Mouse (Mus musculus): Measurements from ENCODE around the gene Gm20489.

The Gm20489 gene

GRCm38 (mm10) chrX:101263892-101264291, 4.9 kb downstream of the Gm20489 start, which contains the start of gene Gm614:
Gene Gm614 (minus strand): TSS chrX:101263992.
- no peak for DNase-seq (ENCODE audit: low read depth in 2 of 2, low spot score in 2 of 2)

DNA sequence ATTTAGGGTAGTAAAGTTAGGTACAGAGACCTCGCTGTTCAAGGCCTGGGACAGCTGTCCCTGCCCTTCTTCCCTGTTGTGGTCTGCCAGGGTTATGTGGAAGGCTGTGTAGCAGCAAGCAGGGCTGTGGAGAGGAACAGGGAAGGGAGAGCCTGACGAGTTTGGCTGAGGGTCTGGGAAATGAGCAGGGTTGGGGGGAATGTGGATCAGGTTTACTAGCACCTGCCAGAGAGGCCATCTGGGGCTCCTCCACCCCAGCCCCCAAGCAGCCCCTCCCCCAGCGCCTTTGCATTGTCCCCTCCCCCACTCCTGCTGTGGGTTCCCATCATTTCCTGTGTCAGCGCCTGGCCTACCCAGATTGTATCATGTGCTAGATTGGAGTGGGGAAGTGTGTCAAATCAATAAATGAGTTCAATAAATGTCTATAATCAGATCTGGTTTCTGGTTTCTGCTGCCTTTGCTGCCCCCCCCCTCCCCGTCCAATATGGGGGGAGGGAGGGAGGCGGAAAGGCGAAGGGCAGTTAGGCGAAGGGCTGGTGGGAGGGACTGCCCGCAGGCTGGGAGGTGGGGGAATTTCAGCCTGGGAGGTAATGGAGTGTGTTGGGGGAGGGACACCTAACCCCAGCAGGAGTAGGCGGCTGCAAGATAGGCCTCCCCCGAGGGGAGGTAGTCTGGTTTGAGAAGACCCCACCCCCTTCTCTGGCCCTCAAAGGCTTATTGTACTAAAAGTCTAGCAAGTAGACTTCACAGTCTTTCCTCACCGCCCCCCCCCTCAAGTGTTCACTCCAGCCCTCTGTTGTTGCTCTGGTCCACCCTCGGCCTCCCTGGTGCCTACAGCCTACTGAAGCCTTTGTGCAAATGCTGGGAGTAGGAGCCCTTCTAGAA, 8.1 kb downstream of the Gm20489 start:
- DNase-seq (ENCODE audit: low read depth in 2 of 2, low spot score in 2 of 2) = no peak

GRCm38 (mm10) chrX:101256603-101257002, 12.2 kb downstream of the Gm20489 start:
- DNase-seq (ENCODE audit: low read depth in 2 of 2, low spot score in 2 of 2) = peak; percentile 40 to 55

GRCm38 (mm10) chrX:101254740-101255139, 14.1 kb downstream of the Gm20489 start:
- DNase-seq (ENCODE audit: low read depth in 2 of 2, low spot score in 2 of 2) = no peak

- peak; percentile 76 to 80 for DNase-seq (ENCODE audit: low read depth in 2 of 2, low spot score in 2 of 2)
Observed at GRCm38 (mm10) chrX:101253952-101254729, 14.7 kb downstream of the Gm20489 start, which contains the start of gene Foxo4. Gene Foxo4 (plus strand): TSS chrX:101254528.

DNA sequence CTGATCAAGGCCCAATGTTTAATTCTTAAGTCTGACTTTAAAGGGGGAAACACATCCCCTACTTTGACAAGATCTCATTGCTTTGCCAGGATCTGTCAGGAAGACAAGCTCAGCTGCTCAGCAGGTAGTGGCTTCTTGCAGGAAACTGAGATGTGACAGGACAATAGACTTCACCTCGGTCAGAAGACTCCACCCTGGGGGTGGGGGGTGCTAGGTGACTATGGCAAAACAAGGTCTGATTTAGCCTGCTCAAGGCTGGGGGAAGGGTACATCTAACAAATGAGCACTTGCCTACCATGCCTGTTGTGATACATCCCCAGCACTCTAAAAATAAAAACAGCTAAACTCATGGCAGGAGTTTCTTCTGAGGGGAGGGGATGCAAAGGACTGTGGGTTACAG, 23.8 kb downstream of the Gm20489 start:
- DNase-seq (ENCODE audit: low read depth in 2 of 2, low spot score in 2 of 2) = no peak

DNA sequence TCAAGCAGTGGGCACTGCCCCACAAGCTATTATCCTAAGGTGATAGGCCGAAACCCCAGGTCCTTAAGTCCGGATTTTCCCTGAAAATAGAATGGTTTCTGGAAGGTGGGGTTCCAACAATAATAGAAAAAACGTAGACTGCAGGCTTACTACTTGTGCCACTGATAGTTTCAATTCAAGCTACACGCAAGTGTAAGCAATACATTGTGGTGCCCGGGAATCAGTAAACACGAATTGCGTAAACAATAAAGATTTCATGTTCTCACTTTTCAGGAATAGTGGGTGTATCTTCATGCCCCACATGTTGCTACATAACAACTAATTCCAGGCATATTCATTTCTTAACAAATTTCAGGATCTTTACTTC, 46.0 kb downstream of the Gm20489 start:
- no peak for DNase-seq (ENCODE audit: low read depth in 2 of 2, low spot score in 2 of 2)

GRCm38 (mm10) chrX:101221834-101222795, 46.7 kb downstream of the Gm20489 start, which contains the start of gene Snx12:
Gene Snx12 (minus strand): TSS chrX:101222563.
- DNase-seq (ENCODE audit: low read depth in 2 of 2, low spot score in 2 of 2) = peak; percentile 75 to 84

All from CD8-positive naive resting alpha-beta T cell, adult 2 months (primary cell).